7 mouse cellular contexts compared by ENCODE assay signal in genomic region chr11:109361631-109362462, GRCm38 (mm10). TPM values are rescaled to one million over a fixed set of nuclear protein-coding genes. Genes with fewer than 3 reads are reported as not detected.
DNase-seq lines count a peak whose midpoint lies in the region; ATAC-seq and TF ChIP-seq lines count a peak whose summit lies in the region.

No protein-coding gene starts in this region.

- peak; percentile 34 for ATAC-seq in erythroblast, adult 5-6 weeks (replicated peaks; ENCODE audit: low FRiP score, poor library complexity, severe bottlenecking)
- peak; percentile 30 to 43; a peak in 3 of 4 replicates for ATAC-seq in hematopoietic stem cell, adult 5-6 weeks (replicated peaks in 1 of 2; ENCODE audit: insufficient read depth in 1 of 2, low FRiP score in 2 of 2, low TSS enrichment in 1 of 2, low read depth in 1 of 2, poor library complexity in 2 of 2, severe bottlenecking in 2 of 2)
- ATAC-seq in limb, embryonic 14.5 days (ENCODE audit: low FRiP score, low read depth) = peak; percentile 32

- 7% methylated on average over 27 of the region's 27 CpGs for WGBS in limb, embryonic 14.5 days

- peaks cover 14% of the 10 kb centered on the region; the same call in 1 of the 2 replicates for H3K36me3 ChIP-seq in limb, embryonic 14.5 days (ENCODE audit: control insufficient read depth, insufficient read depth, low read length)

- peak overlapping the region; percentile 70 for H3K4me2 ChIP-seq in limb, embryonic 14.5 days (replicated peaks; ENCODE audit: low read depth, low read length, severe bottlenecking)

- DNase-seq in CD4-positive, CD25-positive, alpha-beta regulatory T cell, adult 2 months (ENCODE audit: low read depth, low spot score) = peak; percentile 71
- DNase-seq in MN1 (ENCODE audit: low spot score) = peak; percentile 78
- no peak for DNase-seq in limb, embryonic 14.5 days (ENCODE audit: low spot score)
- DNase-seq in monocyte, adult 2 months (ENCODE audit: low read depth in 1 of 2, low spot score in 2 of 2) = peak; percentile 21 to 65
- DNase-seq in urinary bladder, adult 18-20 months (ENCODE audit: low spot score in 2 of 2) = no peak

- TF ChIP-seq POLR2A in limb, embryonic 14.5 days (IDR thresholded peaks at IDR 0.05; ENCODE audit: borderline replicate concordance, extremely low read depth, insufficient read depth, insufficient read length) = no peak

- H3K4me1 ChIP-seq in limb, embryonic 14.5 days (ENCODE audit: control insufficient read depth, insufficient read depth, low read length) = peaks cover 13% of the 10 kb centered on the region

- H3K9me3 ChIP-seq in limb, embryonic 14.5 days (ENCODE audit: control insufficient read depth, low read length) = no peaks in the 10 kb centered on the region

- H3K4me3 ChIP-seq in limb, embryonic 14.5 days (replicated peaks; ENCODE audit: low read length) = peak overlapping the region; percentile 94

- 0 out of 2 replicates have a peak overlapping the region, but pooled peaks have one; percentile 91 for H3K27ac ChIP-seq in limb, embryonic 14.5 days (replicated peaks; ENCODE audit: low read depth, low read length)

- H3K27me3 ChIP-seq in limb, embryonic 14.5 days (ENCODE audit: control insufficient read depth, insufficient read depth, low read length) = no peaks in the 10 kb centered on the region

- peak overlapping the region; percentile 94 for H3K9ac ChIP-seq in limb, embryonic 14.5 days (ENCODE audit: low read depth, low read length, severe bottlenecking)

RNA-seq across cellular contexts. Expression of gene Gna13, which starts 0.8 kb away (rescaled TPM):
- total RNA-seq in erythroblast, adult 5-6 weeks (2015; ENCODE audit: low replicate concordance) = 23.4 and 30.0 TPM in 2 replicates
- total RNA-seq in erythroblast, adult 5-6 weeks (2017; ENCODE audit: low replicate concordance) = 23.4 TPM in 2 replicates
- 62.2 and 64.9 TPM in 2 replicates for total RNA-seq in hematopoietic stem cell, adult 5-6 weeks (2017)
- polyA plus RNA-seq in limb, embryonic 14.5 days (2012; rRNA removed) = 24.8 and 28.7 TPM in 2 replicates
- 26.2 and 28.3 TPM in 2 replicates for polyA plus RNA-seq in limb, embryonic 14.5 days (2014; fragmentation: Nextera tagmentation; extraction: Ambion mirVana)

RNA-seq across cellular contexts. Expression of gene 9930022D16Rik, which starts 51.9 kb away (rescaled TPM):
- total RNA-seq in erythroblast, adult 5-6 weeks (2015; ENCODE audit: low replicate concordance) = not detected in 2 replicates
- not detected in 2 replicates for total RNA-seq in erythroblast, adult 5-6 weeks (2017; ENCODE audit: low replicate concordance)
- 0.10 and 0.19 TPM in 2 replicates for total RNA-seq in hematopoietic stem cell, adult 5-6 weeks (2017)
- polyA plus RNA-seq in limb, embryonic 14.5 days (2012; rRNA removed) = 0.03 TPM in 1 of 2 replicates, not detected in the other
- polyA plus RNA-seq in limb, embryonic 14.5 days (2014; fragmentation: Nextera tagmentation; extraction: Ambion mirVana) = not detected in 2 replicates

Comparison
In these comparisons a context has a peak if more than half of its experiments do, and no peak if none do; other contexts are left out.
1. DNase-seq: peak in CD4-positive, CD25-positive, alpha-beta regulatory T cell, adult 2 months (single experiment), MN1 (single experiment) and monocyte, adult 2 months (2 of 2); none in limb, embryonic 14.5 days (single experiment) and urinary bladder, adult 18-20 months (0 of 2).
2. Peak in every context shown above with its lines, with median percentiles within 50 percentile points of each other: ATAC-seq.